Mouse (Mus musculus) cerebellum, postnatal 25 days (tissue): Measurements from ENCODE around the gene Hip1.

Source experiments
- DNase-seq, 2 experiments: peaks; one replicate each; pipeline ENCODE4 v3.0.0; 2021; ENCODE audit warnings: mixed read lengths in 2 of 2

The Hip1 gene

GRCm38 (mm10) chr5:135544865-135545797 is at the start of gene Hip1:
Gene Hip1 (minus strand): TSS chr5:135545120.
- DNase-seq = peak; percentile 97 to 100

GRCm38 (mm10) chr5:135589996-135590784 is 45.3 kb upstream of the Hip1 start:
- no peak for DNase-seq

- no peak for DNase-seq
Observed at GRCm38 (mm10) chr5:135587764-135588163, 42.8 kb upstream of the Hip1 start.

- DNase-seq = no peak
Observed at GRCm38 (mm10) chr5:135585691-135586090, 40.8 kb upstream of the Hip1 start.

DNA sequence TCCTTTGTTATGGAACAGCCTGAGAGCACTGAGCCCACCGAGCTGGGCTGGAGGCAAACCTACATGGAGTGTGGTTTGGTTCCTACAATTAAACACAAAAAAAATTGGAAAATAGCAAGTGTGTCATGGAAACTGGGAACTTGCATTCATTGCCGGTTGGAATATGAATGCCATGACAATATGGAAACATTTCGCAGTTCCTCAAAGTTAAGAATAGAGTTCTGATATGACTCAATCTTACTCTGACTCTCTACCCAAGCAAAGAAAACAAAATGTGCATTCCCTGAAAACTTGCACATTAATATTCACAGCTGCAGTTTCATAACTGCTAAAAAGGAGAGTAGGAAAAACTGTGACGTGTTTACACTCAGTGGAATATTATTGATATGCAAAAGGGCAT is 37.4 kb upstream of the Hip1 start:
- no peak for DNase-seq

DNA sequence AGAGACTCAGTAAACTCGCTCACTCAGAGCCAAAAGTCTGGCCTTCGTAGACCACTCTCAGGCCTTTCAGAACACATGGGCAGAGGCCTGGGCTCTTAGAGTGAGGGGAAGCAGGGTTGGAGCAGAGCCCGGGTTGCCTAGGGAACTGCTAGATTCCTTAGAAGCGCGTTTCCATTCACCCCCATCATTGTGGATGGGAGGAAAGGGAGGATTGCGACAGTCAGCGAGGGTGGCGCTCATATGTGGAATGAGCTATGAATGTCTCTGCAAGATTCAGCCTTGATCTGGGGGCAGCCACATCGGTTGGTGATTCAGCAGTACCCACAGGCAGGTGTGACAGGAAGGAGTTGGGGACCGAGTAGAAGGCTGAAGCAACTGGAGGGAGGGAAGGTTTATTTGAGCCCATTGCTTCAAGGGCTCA is 34.4 kb upstream of the Hip1 start:
- DNase-seq = no peak

DNA sequence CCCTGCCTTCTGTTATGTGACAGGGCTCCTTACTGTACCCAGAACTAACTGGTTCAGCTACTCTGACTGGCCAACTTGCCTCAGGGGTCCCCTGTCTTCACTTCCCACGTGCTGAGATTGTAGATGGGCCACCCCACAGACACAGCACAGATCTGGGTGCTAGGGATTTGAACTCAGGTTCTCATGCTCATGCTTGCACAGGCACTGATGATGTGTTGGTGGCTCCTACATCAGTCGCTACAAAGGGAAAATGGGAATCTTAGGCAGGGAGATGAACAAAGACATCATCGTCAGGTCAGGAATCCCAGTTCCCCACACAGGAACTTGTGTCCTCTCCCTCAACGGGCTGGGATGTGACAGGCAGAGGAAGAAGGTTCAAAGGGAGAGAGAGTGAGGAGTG is 31.1 kb upstream of the Hip1 start:
- no peak for DNase-seq

DNA sequence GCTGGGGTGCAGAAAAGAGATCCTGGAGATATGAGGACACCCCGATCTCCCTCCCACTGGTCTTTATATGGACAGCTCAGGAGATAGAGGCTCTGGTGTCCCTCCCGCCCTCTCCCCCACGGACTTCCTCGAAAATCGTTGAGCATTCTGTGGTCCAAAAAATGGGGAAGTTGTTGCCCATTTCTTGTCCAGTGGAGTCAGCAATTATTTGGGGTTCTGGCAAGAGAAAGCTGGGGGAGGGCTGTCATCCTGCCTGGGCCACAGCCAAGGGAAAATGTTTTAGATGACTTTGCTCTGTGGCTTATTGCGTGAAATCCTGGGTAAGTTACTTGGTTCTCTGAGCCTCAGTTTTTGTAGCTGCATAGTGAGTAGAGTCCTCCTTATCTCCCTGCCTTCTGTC is 28.1 kb upstream of the Hip1 start, which contains the start of gene Ccl24:
Gene Ccl24, minus strand, starts transcription at position 44 of the 400 bp plus-strand sequence.
- DNase-seq = no peak

- no peak for DNase-seq
Observed at GRCm38 (mm10) chr5:135568698-135569097, 23.8 kb upstream of the Hip1 start.

DNA sequence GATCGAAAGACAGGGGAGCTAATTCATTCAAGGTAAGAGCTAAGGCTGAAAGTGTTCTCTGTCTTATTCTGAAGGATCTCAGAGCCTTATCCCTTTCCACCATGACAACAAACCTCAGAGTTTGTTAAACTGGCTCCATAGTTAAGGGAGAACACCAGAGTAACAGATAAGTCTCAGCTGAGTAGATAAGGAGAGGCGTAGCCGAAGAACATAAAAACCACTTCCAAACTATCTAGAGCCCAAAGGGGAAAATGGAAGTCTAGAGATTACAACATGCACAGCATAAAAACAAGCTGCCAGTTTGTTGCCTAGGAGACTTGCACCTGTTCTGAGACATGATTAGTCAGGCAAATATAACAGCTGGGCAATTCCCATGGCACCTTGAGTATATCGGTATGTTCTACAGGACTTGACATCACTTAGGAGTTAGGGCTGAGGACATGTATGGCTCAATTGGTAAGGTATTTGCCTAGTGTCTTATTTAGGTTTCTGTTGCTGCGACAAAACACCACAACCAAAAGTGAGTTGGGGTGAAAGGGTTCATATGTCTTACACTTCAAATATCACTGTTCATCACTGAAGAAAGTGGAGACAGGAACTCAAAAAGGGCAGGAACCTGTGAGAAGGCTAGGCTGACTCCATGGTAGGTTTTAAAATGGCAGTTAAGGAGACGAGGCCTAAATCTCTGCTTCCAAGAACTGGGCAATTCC is 22.8 kb upstream of the Hip1 start:
- no peak for DNase-seq

GRCm38 (mm10) chr5:135563469-135563868 is 18.5 kb upstream of the Hip1 start, which contains the start of gene Ccl26:
Gene Ccl26 (minus strand): TSS chr5:135563569.
- DNase-seq = no peak

- DNase-seq = no peak
Observed at GRCm38 (mm10) chr5:135557671-135558070, 12.8 kb upstream of the Hip1 start.

- DNase-seq = no peak
Observed at GRCm38 (mm10) chr5:135557051-135557450, 12.1 kb upstream of the Hip1 start.

GRCm38 (mm10) chr5:135556259-135556658 is 11.3 kb upstream of the Hip1 start:
- no peak for DNase-seq

DNA sequence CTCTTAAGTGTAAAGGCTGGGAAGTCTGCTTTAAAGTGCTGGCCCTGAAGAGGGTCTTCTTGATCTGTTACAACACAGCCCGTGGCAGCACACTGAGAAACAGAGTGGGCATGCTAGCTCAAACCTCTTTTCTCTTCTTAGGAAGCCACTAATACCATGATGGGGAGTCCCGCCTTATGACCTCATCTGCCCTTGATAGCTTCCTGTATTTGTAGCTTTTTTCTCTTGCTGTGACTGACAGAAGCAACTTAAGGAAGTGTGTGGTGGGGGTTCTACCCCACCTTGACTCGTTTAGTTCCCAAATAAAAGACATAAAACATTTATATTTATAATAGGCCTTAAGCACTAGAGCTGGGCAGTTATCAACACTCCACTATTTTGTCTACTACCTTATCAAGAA is 6.7 kb upstream of the Hip1 start:
- no peak for DNase-seq

GRCm38 (mm10) chr5:135550910-135551309 is 6.0 kb upstream of the Hip1 start:
- no peak for DNase-seq

DNA sequence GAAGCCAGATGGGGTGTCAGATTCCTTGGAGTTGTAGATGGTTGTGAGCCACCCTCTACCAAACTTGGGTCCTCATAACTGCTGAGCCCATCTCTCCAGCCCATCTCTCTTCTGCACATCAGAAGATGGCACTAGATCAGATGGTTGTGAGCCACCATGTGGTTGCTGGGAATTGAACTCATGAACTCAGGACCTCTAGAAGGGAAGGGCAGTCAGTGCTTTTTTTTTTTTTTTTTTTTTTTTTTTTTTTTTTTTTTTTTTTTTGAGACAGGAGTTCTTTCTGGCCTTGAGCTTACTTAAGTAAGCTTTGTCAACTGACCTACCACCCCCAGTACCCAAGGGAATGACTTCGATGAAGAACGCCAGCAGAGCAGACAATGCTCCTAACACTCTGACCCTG is 3.1 kb upstream of the Hip1 start:
- DNase-seq = no peak

DNA sequence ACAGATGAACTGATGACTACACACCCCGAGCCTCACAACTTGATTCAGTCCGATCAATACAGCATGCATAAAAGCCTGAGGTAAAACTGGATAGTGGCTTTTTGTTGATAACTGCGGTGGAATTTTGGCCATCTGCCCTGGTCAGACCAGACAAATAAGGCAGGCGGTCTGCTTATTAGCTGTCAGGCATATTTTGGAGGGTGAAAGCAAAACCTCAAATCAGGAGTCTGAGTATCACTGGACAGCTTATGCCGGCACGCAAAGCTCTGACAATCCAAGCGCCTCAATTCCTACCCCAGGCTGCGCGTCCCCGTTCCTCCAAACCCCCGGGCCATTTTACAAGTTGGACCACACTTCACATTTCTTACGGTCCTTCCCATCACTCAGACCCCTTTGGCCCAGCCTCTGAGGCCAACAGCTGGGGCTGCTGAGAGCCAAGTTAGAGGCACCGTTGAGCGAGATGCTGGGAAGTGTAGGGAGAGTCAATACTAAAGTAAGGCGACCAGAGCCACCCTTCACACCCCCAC is 825 bp downstream of the Hip1 start:
- DNase-seq = peak; percentile 44 to 50

DNA sequence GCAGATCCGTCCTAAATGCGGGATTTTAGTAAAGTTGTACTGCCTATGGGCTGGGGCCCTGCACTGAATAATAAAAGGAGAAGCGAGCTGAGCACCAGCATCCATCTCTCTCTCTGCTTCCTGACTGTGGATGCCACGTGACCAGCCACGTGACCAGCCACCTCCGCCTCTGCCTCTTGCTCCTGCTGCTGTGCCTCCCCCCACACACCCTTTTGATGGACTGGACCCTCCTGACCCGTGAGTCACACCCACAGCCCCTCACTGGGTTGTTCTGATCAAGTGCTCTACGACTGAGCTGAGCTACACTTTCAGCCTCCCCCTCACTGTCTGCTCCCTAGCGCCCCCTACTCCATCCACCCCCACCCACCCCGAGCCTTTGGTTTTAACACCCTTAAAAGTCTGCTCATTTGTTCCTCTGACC is 7.1 kb downstream of the Hip1 start:
- no peak for DNase-seq

DNA sequence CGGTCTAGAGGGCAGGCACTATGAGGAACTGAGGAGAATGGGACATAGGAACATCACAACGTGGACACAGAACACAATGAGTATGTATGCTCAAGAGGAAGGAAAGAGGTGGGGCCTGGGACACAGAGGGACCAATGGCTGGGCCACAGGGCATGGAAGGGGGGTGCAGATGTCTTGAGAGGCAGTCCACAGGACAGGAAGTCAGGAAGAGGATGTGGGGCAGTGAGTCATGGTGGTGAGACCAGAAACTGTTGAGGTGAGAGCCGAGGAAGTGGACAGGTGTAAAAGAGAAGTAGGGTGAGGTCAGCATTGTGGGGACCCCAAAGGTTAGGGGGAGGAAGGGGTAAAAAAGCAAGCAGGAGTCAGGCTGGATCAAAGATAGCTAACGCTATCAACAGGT is 7.6 kb downstream of the Hip1 start:
- no peak for DNase-seq

DNA sequence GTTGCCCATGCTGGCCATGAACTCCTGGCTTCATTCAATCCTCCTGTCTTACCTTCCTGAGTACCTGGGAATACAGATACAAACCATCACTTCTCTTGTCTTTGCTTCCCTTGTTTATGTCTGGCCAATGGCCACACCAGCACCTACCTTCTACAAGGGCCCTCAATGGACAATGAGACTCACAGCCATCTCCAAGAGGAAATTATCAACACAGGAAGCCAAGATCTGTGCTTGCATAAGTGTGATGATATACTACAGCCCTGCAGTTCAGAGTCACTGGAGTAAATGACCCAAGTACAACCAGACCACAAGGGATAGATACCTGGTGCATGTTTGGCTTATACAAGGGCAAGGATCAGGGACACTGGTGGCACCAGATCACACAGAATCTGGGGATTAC is 9.1 kb downstream of the Hip1 start:
- no peak for DNase-seq

DNA sequence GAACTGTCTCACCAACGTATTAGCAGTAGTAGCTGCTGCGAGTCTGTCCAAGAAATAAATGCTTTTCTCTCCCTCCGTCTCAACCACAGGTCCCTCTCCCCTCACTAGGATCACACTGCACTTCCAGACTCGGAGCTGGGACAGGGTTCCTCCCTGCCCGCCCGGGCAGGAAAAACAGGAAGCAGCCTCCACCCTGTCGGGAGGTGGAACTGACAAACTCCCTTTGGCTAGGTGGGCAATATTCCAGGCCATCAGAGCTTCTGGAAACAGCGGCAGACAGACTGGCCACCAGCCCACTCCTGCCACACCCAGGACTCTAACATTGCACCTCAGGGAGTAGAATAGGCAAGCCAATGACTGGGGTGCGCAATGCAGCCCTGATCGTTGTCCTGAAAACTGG is 11.5 kb downstream of the Hip1 start:
- DNase-seq = peak; percentile 33 to 50
